Mouse (Mus musculus): ENCODE measurements at regions not wholly inside any gene's neighbourhood (a gene's known extent, or its start where the extent isn't known, plus 50 kb on each side); places are given as distances from the start of the nearest gene placed in this dataset.

DNA sequence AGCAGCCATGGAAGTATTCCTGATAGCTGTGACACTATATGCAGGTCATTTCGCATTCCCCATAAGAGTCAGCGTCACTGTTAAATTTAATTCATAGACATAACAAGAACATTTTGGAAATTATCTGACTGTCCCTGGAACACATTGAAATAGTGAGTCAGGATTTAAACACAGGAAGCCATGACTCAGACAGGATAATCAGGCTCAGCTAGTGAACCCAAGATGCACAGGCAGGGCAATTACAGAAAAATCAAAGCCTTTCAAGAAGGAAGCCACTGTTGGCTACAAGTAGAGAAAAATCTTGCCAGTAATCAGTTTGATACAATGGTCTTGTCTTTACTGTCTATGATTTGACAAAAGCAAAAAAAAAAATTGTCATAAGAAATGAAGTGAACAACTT is 323.2 kb downstream of the Isl1 start:
- H3K4me1 ChIP-seq (replicated peaks) = no peaks in the 10 kb centered on the region
- 93% methylated on average over 2 of the region's 2 CpGs for WGBS
- H3K27ac ChIP-seq = no peak overlapping the region
- H3K27me3 ChIP-seq (ENCODE audit: insufficient read depth, poor library complexity, severe bottlenecking) = no peaks in the 10 kb centered on the region
- no peak overlapping the region for H3K4me3 ChIP-seq
- H3K9me3 ChIP-seq = no peaks in the 10 kb centered on the region
- H3K36me3 ChIP-seq = no peaks in the 10 kb centered on the region
- DNase-seq (ENCODE audit: low spot score) = no peak

DNA sequence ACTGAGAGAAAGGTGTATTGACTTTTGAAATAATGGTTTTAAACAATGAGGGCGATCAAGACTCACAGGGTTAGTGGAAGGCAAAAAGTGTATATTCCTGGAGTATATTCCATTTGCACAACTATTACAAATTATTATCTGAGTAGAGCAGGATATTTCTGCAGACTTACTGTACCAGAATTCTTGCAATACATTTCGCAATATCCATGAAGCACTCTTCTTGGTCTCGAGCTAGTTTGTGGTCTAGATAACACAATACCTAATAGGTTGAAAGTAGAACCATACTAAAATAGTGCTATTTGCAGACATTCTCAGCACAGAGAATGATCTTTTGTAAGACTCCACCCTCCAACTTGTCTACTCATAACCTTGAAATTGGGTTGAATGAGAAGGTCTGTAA is 323.8 kb downstream of the Isl1 start:
- Histone ChIP-seq H3K9me3 (no peaks in the 10 kb centered on the region), H3K4me3 (no peak overlapping the region), H3K4me1 (replicated peaks) (no peaks in the 10 kb centered on the region), H3K27me3 (ENCODE audit: insufficient read depth, poor library complexity, severe bottlenecking) (no peaks in the 10 kb centered on the region), H3K27ac (no peak overlapping the region), H3K36me3 (no peaks in the 10 kb centered on the region)
- no peak for DNase-seq (ENCODE audit: low spot score)
- WGBS = 94% methylated on average over 3 of the region's 3 CpGs

- Histone ChIP-seq H3K9me3 (no peaks in the 10 kb centered on the region), H3K4me1 (replicated peaks) (0 out of 2 replicates have a peak, but pooled peaks cover 5% of the 10 kb centered on the region), H3K27ac (no peak overlapping the region), H3K4me3 (no peak overlapping the region), H3K36me3 (no peaks in the 10 kb centered on the region), H3K27me3 (ENCODE audit: insufficient read depth, poor library complexity, severe bottlenecking) (no peaks in the 10 kb centered on the region)
- no peak for DNase-seq (ENCODE audit: low spot score)
- WGBS = 52% methylated on average over 3 of the region's 3 CpGs
These were observed 331.6 kb downstream of the Isl1 start for GRCm38 (mm10) chr13:115977890-115978203.

- DNase-seq (ENCODE audit: low spot score) = no peak
These were observed 332.2 kb downstream of the Isl1 start for GRCm38 (mm10) chr13:115977118-115977889.

More at GRCm38 (mm10) chr13:115977118-115977889, 332.2 kb downstream of the Isl1 start:
- H3K9me3 ChIP-seq = no peaks in the 10 kb centered on the region
- H3K4me1 ChIP-seq (replicated peaks) = 0 out of 2 replicates have a peak, but pooled peaks cover 5% of the 10 kb centered on the region
- H3K27me3 ChIP-seq (ENCODE audit: insufficient read depth, poor library complexity, severe bottlenecking) = no peaks in the 10 kb centered on the region
- no peak overlapping the region for H3K4me3 ChIP-seq
- 61% methylated on average over 7 of the region's 7 CpGs for WGBS
- H3K27ac ChIP-seq = no peak overlapping the region
- no peaks in the 10 kb centered on the region for H3K36me3 ChIP-seq
